Mouse (Mus musculus) CD4-positive helper T cell, adult 2 months (primary cell): ENCODE data around the gene Cpt1c.

Experiments
- DNase-seq: peaks from one replicate; pipeline ENCODE4 v3.0.0-alpha.2; 2012; ENCODE audit warnings: low read depth, missing footprints, low spot score

The Cpt1c gene

GRCm38 (mm10) chr7:44962831-44963230 is 11.8 kb downstream of the Cpt1c start:
- DNase-seq, result no peak

- no peak for DNase-seq
Measured at GRCm38 (mm10) chr7:44962337-44962736, 12.3 kb downstream of the Cpt1c start.

- DNase-seq, result no peak
Measured at GRCm38 (mm10) chr7:44960512-44960910, 14.1 kb downstream of the Cpt1c start.

GRCm38 (mm10) chr7:44959874-44960511 is 14.7 kb downstream of the Cpt1c start:
- no peak for DNase-seq

GRCm38 (mm10) chr7:44959281-44959680 is 15.4 kb downstream of the Cpt1c start:
- no peak for DNase-seq

GRCm38 (mm10) chr7:44958208-44958607 is 16.4 kb downstream of the Cpt1c start:
- DNase-seq, result no peak

GRCm38 (mm10) chr7:44957183-44957835 is 17.3 kb downstream of the Cpt1c start:
- no peak for DNase-seq

GRCm38 (mm10) chr7:44956266-44956665 is 18.4 kb downstream of the Cpt1c start:
- no peak for DNase-seq

- peak; percentile 53 for DNase-seq
Measured at GRCm38 (mm10) chr7:44955628-44956027, 19.0 kb downstream of the Cpt1c start.

GRCm38 (mm10) chr7:44954091-44954885 is 20.4 kb downstream of the Cpt1c start:
- DNase-seq, result no peak

- DNase-seq, result no peak
Measured at GRCm38 (mm10) chr7:44953561-44953960, 21.1 kb downstream of the Cpt1c start.

GRCm38 (mm10) chr7:44952611-44953306 is 21.9 kb downstream of the Cpt1c start:
- peak; percentile 73 for DNase-seq

- peak; percentile 27 for DNase-seq
Measured at GRCm38 (mm10) chr7:44951960-44952359, 22.7 kb downstream of the Cpt1c start.

GRCm38 (mm10) chr7:44949922-44950321 is 24.7 kb downstream of the Cpt1c start:
- DNase-seq, result no peak

GRCm38 (mm10) chr7:44942904-44943303 is 31.7 kb downstream of the Cpt1c start, which contains the start of gene Tsks:
Gene Tsks, plus strand, starts transcription at chr7:44943204.
- DNase-seq, result no peak

- DNase-seq, result no peak
Measured at GRCm38 (mm10) chr7:44938680-44939079, 36.0 kb downstream of the Cpt1c start.

GRCm38 (mm10) chr7:44929204-44930151 is 45.2 kb downstream of the Cpt1c start, which contains the start of gene Ap2a1:
Gene Ap2a1, minus strand, starts transcription at chr7:44929496.
- peak; percentile 100 for DNase-seq

GRCm38 (mm10) chr7:44928570-44928969 is 46.1 kb downstream of the Cpt1c start:
- DNase-seq, result no peak

GRCm38 (mm10) chr7:44925468-44925867 is 49.2 kb downstream of the Cpt1c start:
- DNase-seq, result peak; percentile 47

GRCm38 (mm10) chr7:44922530-44922929 is 52.1 kb downstream of the Cpt1c start:
- no peak for DNase-seq

- no peak for DNase-seq
Measured at GRCm38 (mm10) chr7:44919127-44919526, 55.5 kb downstream of the Cpt1c start.
